Mouse (Mus musculus) ES-E14 (cell line): ENCODE measurements around the gene Zfp553.

Experiments used
- CHD2 ChIP-seq: IDR thresholded peaks from 2 replicates; pipeline ENCODE4 v1.6.1; 2014; ENCODE audit warnings: mild to moderate bottlenecking, low read depth, low read length, inconsistent platforms
- HCFC1 ChIP-seq: IDR thresholded peaks from 2 replicates; pipeline ENCODE4 v1.6.1; 2012; ENCODE audit warnings: low read length, inconsistent platforms, borderline replicate concordance; ENCODE audit not compliant: insufficient read depth
- MAFK ChIP-seq: IDR thresholded peaks from 2 replicates; pipeline ENCODE4 v1.6.1; 2014; ENCODE audit warnings: mild to moderate bottlenecking, low read depth, low read length, inconsistent platforms; ENCODE audit not compliant: insufficient read depth
- ZC3H11A ChIP-seq: IDR thresholded peaks from 2 replicates; pipeline ENCODE4 v1.6.1; 2012; ENCODE audit warnings: low read depth, mild to moderate bottlenecking, inconsistent platforms, low read length, borderline replicate concordance
- ZNF384 ChIP-seq: IDR thresholded peaks from 2 replicates; pipeline ENCODE4 v1.6.1; 2012; ENCODE audit warnings: low read depth, low read length, inconsistent platforms

GRCm38 (mm10) chr7:127243870-127244657 lies 11.2 kb downstream of the Zfp553 start, which contains the start of gene Zfp771:
- TF ChIP-seq HCFC1 = 0 out of 2 replicates have a peak, but pooled peaks have one; percentile 21
- TF ChIP-seq MAFK = no peak
- TF ChIP-seq CHD2 = no peak
- TF ChIP-seq ZNF384 = no peak
- no peak for TF ChIP-seq ZC3H11A
